Mouse (Mus musculus) liver, embryonic 14.5 days (tissue): ENCODE results near the gene Flrt1. TPM values are rescaled to one million over a fixed set of nuclear protein-coding genes. Genes with fewer than 3 reads are reported as not detected.
"Not testable (repeated sequence)": the region's sequence is repeated elsewhere in the genome, so short reads cannot be mapped to it uniquely, and the experiment has no call there.

Experiments
- ATAC-seq: fragments of 200-750 bp; cut with Nextera tagmentation; 2 replicates; pipeline ENCODE4 v1.8.0; 2017; ENCODE audit warnings: moderate number of reproducible peaks, mild to moderate bottlenecking, moderate library complexity; ENCODE audit not compliant: insufficient read depth
- DNase-seq, 3 experiments: peaks; one replicate each; pipeline ENCODE4 v3.0.0-alpha.2; 2012 to 2013; ENCODE audit warnings: low read depth in 3 of 3, low spot score in 3 of 3
- H3K27ac ChIP-seq: fragments of 300-500 bp; sonication (generic); 2 replicates; pipeline ENCODE4 v1.5.1; 2014; ENCODE audit warnings: moderate library complexity, mild to moderate bottlenecking, control low read depth, inconsistent platforms
- H3K27me3 ChIP-seq: fragments of 300-500 bp; sonication (generic); 2 replicates; pipeline ENCODE4 v1.6.1; 2014; ENCODE audit warnings: mild to moderate bottlenecking, low read length, moderate library complexity; ENCODE audit not compliant: control insufficient read depth, insufficient read depth
- H3K36me3 ChIP-seq: fragments of 300-500 bp; sonication (generic); replicated peaks from 2 replicates; pipeline ENCODE4 v1.6.1; 2014; ENCODE audit warnings: low read depth; ENCODE audit not compliant: control insufficient read depth, insufficient read depth
- H3K4me1 ChIP-seq, 2 experiments: fragments of 200-500 bp in 1 of 2; fragments of 300-500 bp in 1 of 2; sonication (generic) in 1 of 2; replicated peaks; 2 replicates each; pipeline ENCODE4 v1.6.1; 2012 to 2014; ENCODE audit warnings: antibody characterized with exemption in 1 of 2, inconsistent platforms in 1 of 2, low read length in 1 of 2; ENCODE audit not compliant: control insufficient read depth in 2 of 2, insufficient read depth in 2 of 2
- H3K4me2 ChIP-seq: fragments of 300-500 bp; sonication (generic); 2 replicates; pipeline ENCODE4 v1.6.1; 2014; ENCODE audit warnings: low read depth, mild to moderate bottlenecking, control low read depth, moderate library complexity
- H3K4me3 ChIP-seq, 2 experiments: fragments of 200-500 bp in 1 of 2; fragments of 300-500 bp in 1 of 2; sonication (generic) in 1 of 2; 2 replicates each; pipeline ENCODE4 v1.5.1; 2012 to 2014; ENCODE audit warnings: low read depth in 2 of 2, low read length in 2 of 2, mild to moderate bottlenecking in 2 of 2, control low read depth in 1 of 2, inconsistent platforms in 1 of 2, moderate library complexity in 1 of 2; ENCODE audit not compliant: insufficient read depth in 1 of 2
- H3K9ac ChIP-seq: fragments of 300-500 bp; sonication (generic); replicated peaks from 2 replicates; pipeline ENCODE4 v1.6.1; 2014; ENCODE audit warnings: mild to moderate bottlenecking, control low read depth, moderate library complexity
- H3K9me3 ChIP-seq: fragments of 300-500 bp; sonication (generic); 2 replicates; pipeline ENCODE4 v1.6.1; 2016; ENCODE audit warnings: low read length, mixed read lengths; ENCODE audit not compliant: control insufficient read depth
- CTCF ChIP-seq: IDR thresholded peaks from 2 replicates; pipeline ENCODE4 v1.5.1; 2016; ENCODE audit warnings: antibody characterized with exemption, low read depth, control low read depth
- EP300 ChIP-seq: IDR thresholded peaks from 2 replicates; pipeline ENCODE4 v1.6.1; 2016; ENCODE audit warnings: antibody characterized with exemption, low read depth
- WGBS: fragments of 180-500 bp; shearing (Covaris S2); extraction: QIAGEN DNeasy Blood & Tissue Kit; methylation state at CpG from one replicate; pipeline ENCODE4 v1.1.7; 2014; ENCODE audit not compliant: insufficient replicate concordance; 5-methylcytosine and 5-hydroxymethylcytosine counted together
- polyA plus RNA-seq, 2 experiments: library from polyadenylated mRNA; depleted of rRNA in 1 of 2; stranded (reverse) in 1 of 2; unstranded in 1 of 2; fragments of >200 nt; fragmentation: Nextera tagmentation in 1 of 2; extraction: Ambion mirVana in 1 of 2; gene quantifications; 2 replicates each; pipeline versions ENCODE4 v1.2.1 to v1.2.3; 2012 to 2014

Flrt1 gene
- polyA plus RNA-seq, 2 experiments: 0.01 to 0.09 TPM

- no peak overlapping the region for H3K9ac ChIP-seq
- no peaks in the 10 kb centered on the region for H3K27me3 ChIP-seq
- H3K4me2 ChIP-seq: no peak overlapping the region
- H3K4me3 ChIP-seq: no peak overlapping the region
- DNase-seq (no peak), ATAC-seq (no peak)
- TF ChIP-seq CTCF: no peak
- TF ChIP-seq EP300: no peak
- peaks cover 8% of the 10 kb centered on the region in 2 experiments; a peak in 3 of 4 replicates for H3K4me1 ChIP-seq
- 60% methylated on average over 10 of the region's 10 CpGs for WGBS
- H3K36me3 ChIP-seq: no peaks in the 10 kb centered on the region
- no peaks in the 10 kb centered on the region for H3K9me3 ChIP-seq
- H3K27ac ChIP-seq: no peak overlapping the region
Observed at GRCm38 (mm10) chr19:7054772-7055171, 50.8 kb downstream of the Flrt1 start.

GRCm38 (mm10) chr19:7053382-7053781 lies 52.1 kb downstream of the Flrt1 start:
- not testable (repeated sequence) for H3K36me3 ChIP-seq, H3K4me1 ChIP-seq, H3K9ac ChIP-seq, DNase-seq, H3K27ac ChIP-seq, ATAC-seq, H3K4me3 ChIP-seq, H3K9me3 ChIP-seq, H3K27me3 ChIP-seq, H3K4me2 ChIP-seq
- 71% methylated on average over 4 of the region's 4 CpGs for WGBS

GRCm38 (mm10) chr19:7044706-7045105 lies 60.8 kb downstream of the Flrt1 start:
- no peak overlapping the region for H3K27ac ChIP-seq
- H3K4me1 ChIP-seq: peaks cover 3 to 9% of the 10 kb centered on the region in 2 experiments; a peak in 3 of 4 replicates
- H3K4me3 ChIP-seq: no peak overlapping the region
- no peak overlapping the region for H3K9ac ChIP-seq
- H3K36me3 ChIP-seq: no peaks in the 10 kb centered on the region
- TF ChIP-seq CTCF (no peak), EP300 (no peak)
- ATAC-seq (no peak), DNase-seq (no peak)
- H3K4me2 ChIP-seq: no peak overlapping the region
- no peaks in the 10 kb centered on the region for H3K27me3 ChIP-seq
- WGBS: 53% methylated on average over 4 of the region's 4 CpGs
- H3K9me3 ChIP-seq: no peaks in the 10 kb centered on the region

- DNase-seq: no peak
- TF ChIP-seq EP300 (no peak), CTCF (no peak)
- no peak for ATAC-seq
- no peaks in the 10 kb centered on the region for H3K36me3 ChIP-seq
- no peak overlapping the region for H3K27ac ChIP-seq
- peaks cover 3 to 9% of the 10 kb centered on the region in 2 experiments; a peak in 3 of 4 replicates for H3K4me1 ChIP-seq
- H3K9me3 ChIP-seq: no peaks in the 10 kb centered on the region
- 60% methylated on average over 4 of the region's 4 CpGs for WGBS
- H3K27me3 ChIP-seq: no peaks in the 10 kb centered on the region
- H3K4me2 ChIP-seq: no peak overlapping the region
- no peak overlapping the region for H3K4me3 ChIP-seq
- no peak overlapping the region for H3K9ac ChIP-seq
Observed at GRCm38 (mm10) chr19:7044279-7044678, 61.2 kb downstream of the Flrt1 start.

Other genes starting within 250 kb of the Flrt1 start
- gene Ccdc88b, start 247.5 kb downstream of the Flrt1 start, polyA plus RNA-seq (2012; rRNA removed): 1.5 and 2.3 TPM in 2 replicates
- 0.76 and 1.1 TPM in 2 replicates for gene Ccdc88b, start 247.5 kb downstream of the Flrt1 start, polyA plus RNA-seq (2014; fragmentation: Nextera tagmentation; extraction: Ambion mirVana)
- gene Trmt112, start 196.0 kb downstream of the Flrt1 start, polyA plus RNA-seq (2012; rRNA removed): 65.7 and 69.4 TPM in 2 replicates
- 75.2 and 77.4 TPM in 2 replicates for gene Trmt112, start 196.0 kb downstream of the Flrt1 start, polyA plus RNA-seq (2014; fragmentation: Nextera tagmentation; extraction: Ambion mirVana)
- gene Prdx5, start 195.6 kb downstream of the Flrt1 start, polyA plus RNA-seq (2012; rRNA removed): 41.8 and 54.9 TPM in 2 replicates
- 78.7 and 87.2 TPM in 2 replicates for gene Prdx5, start 195.6 kb downstream of the Flrt1 start, polyA plus RNA-seq (2014; fragmentation: Nextera tagmentation; extraction: Ambion mirVana)
- gene Esrra, start 183.9 kb downstream of the Flrt1 start, polyA plus RNA-seq (2012; rRNA removed): 6.2 and 6.6 TPM in 2 replicates
- 1.6 and 2.2 TPM in 2 replicates for gene Esrra, start 183.9 kb downstream of the Flrt1 start, polyA plus RNA-seq (2014; fragmentation: Nextera tagmentation; extraction: Ambion mirVana)
- gene Catsperz, start 180.3 kb downstream of the Flrt1 start, polyA plus RNA-seq (2012; rRNA removed): 0.13 and 0.16 TPM in 2 replicates
- gene Catsperz, start 180.3 kb downstream of the Flrt1 start, polyA plus RNA-seq (2014; fragmentation: Nextera tagmentation; extraction: Ambion mirVana): 0.28 and 0.37 TPM in 2 replicates
- gene Kcnk4, start 171.2 kb downstream of the Flrt1 start, polyA plus RNA-seq (2012; rRNA removed): not detected in 2 replicates
- 0.05 TPM in 1 of 2 replicates, not detected in the other for gene Kcnk4, start 171.2 kb downstream of the Flrt1 start, polyA plus RNA-seq (2014; fragmentation: Nextera tagmentation; extraction: Ambion mirVana)
- 22.3 and 22.8 TPM in 2 replicates for gene Bad, start 163.9 kb downstream of the Flrt1 start, polyA plus RNA-seq (2012; rRNA removed)
- gene Bad, start 163.9 kb downstream of the Flrt1 start, polyA plus RNA-seq (2014; fragmentation: Nextera tagmentation; extraction: Ambion mirVana): 25.7 and 27.9 TPM in 2 replicates
- 5.5 and 8.8 TPM in 2 replicates for gene Gpr137, start 163.2 kb downstream of the Flrt1 start, polyA plus RNA-seq (2012; rRNA removed)
- gene Gpr137, start 163.2 kb downstream of the Flrt1 start, polyA plus RNA-seq (2014; fragmentation: Nextera tagmentation; extraction: Ambion mirVana): 4.4 and 4.5 TPM in 2 replicates
- gene Ppp1r14b, start 130.8 kb downstream of the Flrt1 start, polyA plus RNA-seq (2012; rRNA removed): 52.2 and 69.6 TPM in 2 replicates
- 74.0 and 79.2 TPM in 2 replicates for gene Ppp1r14b, start 130.8 kb downstream of the Flrt1 start, polyA plus RNA-seq (2014; fragmentation: Nextera tagmentation; extraction: Ambion mirVana)
- gene Plcb3, start 129.3 kb downstream of the Flrt1 start, polyA plus RNA-seq (2012; rRNA removed): 7.2 and 7.7 TPM in 2 replicates
- 4.6 and 4.9 TPM in 2 replicates for gene Plcb3, start 129.3 kb downstream of the Flrt1 start, polyA plus RNA-seq (2014; fragmentation: Nextera tagmentation; extraction: Ambion mirVana)
- 31.7 and 46.1 TPM in 2 replicates for gene Fkbp2, start 125.2 kb downstream of the Flrt1 start, polyA plus RNA-seq (2012; rRNA removed)
- gene Fkbp2, start 125.2 kb downstream of the Flrt1 start, polyA plus RNA-seq (2014; fragmentation: Nextera tagmentation; extraction: Ambion mirVana): 65.7 and 67.1 TPM in 2 replicates
- gene Vegfb, start 118.1 kb downstream of the Flrt1 start, polyA plus RNA-seq (2012; rRNA removed): 7.6 and 8.0 TPM in 2 replicates
- 9.5 and 10.2 TPM in 2 replicates for gene Vegfb, start 118.1 kb downstream of the Flrt1 start, polyA plus RNA-seq (2014; fragmentation: Nextera tagmentation; extraction: Ambion mirVana)
- gene Dnajc4, start 113.2 kb downstream of the Flrt1 start, polyA plus RNA-seq (2012; rRNA removed): 7.8 and 8.6 TPM in 2 replicates
- 10.0 and 10.5 TPM in 2 replicates for gene Dnajc4, start 113.2 kb downstream of the Flrt1 start, polyA plus RNA-seq (2014; fragmentation: Nextera tagmentation; extraction: Ambion mirVana)
- gene Nudt22, start 109.6 kb downstream of the Flrt1 start, polyA plus RNA-seq (2012; rRNA removed): 6.8 and 7.1 TPM in 2 replicates
- gene Nudt22, start 109.6 kb downstream of the Flrt1 start, polyA plus RNA-seq (2014; fragmentation: Nextera tagmentation; extraction: Ambion mirVana): 9.7 and 10.9 TPM in 2 replicates
- gene Trpt1, start 109.6 kb downstream of the Flrt1 start, polyA plus RNA-seq (2012; rRNA removed): 1.8 and 1.9 TPM in 2 replicates
- gene Trpt1, start 109.6 kb downstream of the Flrt1 start, polyA plus RNA-seq (2014; fragmentation: Nextera tagmentation; extraction: Ambion mirVana): 1.7 and 2.0 TPM in 2 replicates
- gene Fermt3, start 86.3 kb downstream of the Flrt1 start, polyA plus RNA-seq (2012; rRNA removed): 58.1 and 58.9 TPM in 2 replicates
- gene Fermt3, start 86.3 kb downstream of the Flrt1 start, polyA plus RNA-seq (2014; fragmentation: Nextera tagmentation; extraction: Ambion mirVana): 72.2 and 78.4 TPM in 2 replicates
- gene Stip1, start 65.8 kb downstream of the Flrt1 start, polyA plus RNA-seq (2012; rRNA removed): 56.2 and 86.2 TPM in 2 replicates
- gene Stip1, start 65.8 kb downstream of the Flrt1 start, polyA plus RNA-seq (2014; fragmentation: Nextera tagmentation; extraction: Ambion mirVana): 113 and 122 TPM in 2 replicates
- 4.5 TPM in 2 replicates for gene Macrod1, start 48.9 kb downstream of the Flrt1 start, polyA plus RNA-seq (2012; rRNA removed)
- gene Macrod1, start 48.9 kb downstream of the Flrt1 start, polyA plus RNA-seq (2014; fragmentation: Nextera tagmentation; extraction: Ambion mirVana): 3.7 and 5.1 TPM in 2 replicates
- gene Otub1, start 100.6 kb upstream of the Flrt1 start, polyA plus RNA-seq (2012; rRNA removed): 31.5 and 34.7 TPM in 2 replicates
- 50.5 and 52.4 TPM in 2 replicates for gene Otub1, start 100.6 kb upstream of the Flrt1 start, polyA plus RNA-seq (2014; fragmentation: Nextera tagmentation; extraction: Ambion mirVana)
- 282 and 547 TPM in 2 replicates for gene Cox8a, start 111.9 kb upstream of the Flrt1 start, polyA plus RNA-seq (2012; rRNA removed)
- gene Cox8a, start 111.9 kb upstream of the Flrt1 start, polyA plus RNA-seq (2014; fragmentation: Nextera tagmentation; extraction: Ambion mirVana): 803 and 809 TPM in 2 replicates
- 16.1 and 18.0 TPM in 2 replicates for gene Naa40, start 135.5 kb upstream of the Flrt1 start, polyA plus RNA-seq (2012; rRNA removed)
- 23.1 and 24.9 TPM in 2 replicates for gene Naa40, start 135.5 kb upstream of the Flrt1 start, polyA plus RNA-seq (2014; fragmentation: Nextera tagmentation; extraction: Ambion mirVana)
- gene Rcor2, start 161.6 kb upstream of the Flrt1 start, polyA plus RNA-seq (2012; rRNA removed): 1.7 and 2.0 TPM in 2 replicates
- gene Rcor2, start 161.6 kb upstream of the Flrt1 start, polyA plus RNA-seq (2014; fragmentation: Nextera tagmentation; extraction: Ambion mirVana): 0.36 and 0.58 TPM in 2 replicates
- 14.2 and 17.4 TPM in 2 replicates for gene Mark2, start 236.1 kb upstream of the Flrt1 start, polyA plus RNA-seq (2012; rRNA removed)
- 14.3 and 18.9 TPM in 2 replicates for gene Mark2, start 236.1 kb upstream of the Flrt1 start, polyA plus RNA-seq (2014; fragmentation: Nextera tagmentation; extraction: Ambion mirVana)